Mouse (Mus musculus): ENCODE measurements at regions not wholly inside any gene's neighbourhood (a gene's known extent, or its start where the extent isn't known, plus 50 kb on each side); places are given as distances from the start of the nearest gene placed in this dataset.

Small RNAs in the stretch of these regions (microRNA-seq; reads per million reads assigned to microRNA genes)
- 0 reads per million in 2 experiments for gene Gm24933 (ENCODE audit: borderline number of aligned reads in 2 of 2)
